7 mouse cellular contexts compared by ENCODE assay signal in the genomic region with DNA sequence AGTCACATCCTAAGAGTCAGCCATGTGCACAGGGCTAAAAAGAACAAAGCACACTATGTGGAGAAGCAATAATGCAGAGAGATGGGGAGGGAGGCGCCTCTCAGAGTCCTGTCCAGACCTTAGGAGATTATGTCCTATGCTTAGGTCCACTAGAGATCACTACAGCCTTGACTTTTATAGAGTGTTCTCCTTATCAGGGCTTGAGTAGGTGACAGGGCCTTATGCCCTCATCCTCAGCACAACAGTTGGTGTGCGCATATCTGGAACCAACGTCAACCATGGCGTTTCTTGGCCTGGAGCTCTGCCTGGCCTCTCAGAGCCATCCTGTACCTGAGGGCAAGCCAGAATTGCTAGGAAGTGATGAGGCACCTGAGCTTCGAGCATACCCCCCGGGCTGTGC.
"Had no signal": no experiment of that assay in that cellular context is flagged by ENCODE, and none has a peak within 500 bp of the region (broad histone marks: within the 10 kb centered on the region; RNA-seq: fewer than 3 reads in every experiment).

No protein-coding gene starts in this region.

- DNase-seq: lung, adult 2 months; lung, postnatal 14 days; lung, postnatal 36 days; right cerebral cortex, postnatal 14 days; thymus, adult 2 months; thymus, postnatal 25 days; thymus, postnatal 4 days had no signal
